Mouse (Mus musculus) CH12.LX (cell line): Measurements from ENCODE around the gene Sbk3. TPM values are rescaled to one million over a fixed set of nuclear protein-coding genes. Genes with fewer than 3 reads are reported as not detected.

ENCODE experiments used
- DNase-seq: peaks from one replicate; pipeline ENCODE4 v3.0.0-alpha.2; 2013; ENCODE audit errors: extremely low read depth
- H3K27ac ChIP-seq: 2 replicates; pipeline ENCODE4 v1.5.1; 2012; ENCODE audit warnings: low read depth, mild to moderate bottlenecking, control low read depth, moderate library complexity; ENCODE audit not compliant: insufficient read depth
- H3K27me3 ChIP-seq: replicated peaks from 2 replicates; pipeline ENCODE3; 2012; ENCODE audit warnings: inconsistent platforms
- H3K36me3 ChIP-seq, 2 experiments: replicated peaks in 1 of 2; 2 replicates each; pipeline versions ENCODE3 to v1.6.1; 2012; ENCODE audit warnings: inconsistent platforms in 1 of 2, low read length in 1 of 2, mild to moderate bottlenecking in 1 of 2, mixed read lengths in 1 of 2, moderate library complexity in 1 of 2; ENCODE audit not compliant: control insufficient read depth in 1 of 2, insufficient read depth in 1 of 2
- H3K4me1 ChIP-seq, 2 experiments: 2 replicates each; pipeline ENCODE4 v1.6.1; 2012; ENCODE audit warnings: inconsistent platforms in 1 of 2, moderate library complexity in 1 of 2; ENCODE audit not compliant: insufficient read depth in 2 of 2, control insufficient read depth in 1 of 2
- H3K4me2 ChIP-seq: 2 replicates; pipeline ENCODE4 v1.6.1; 2012; ENCODE audit warnings: low read depth, mild to moderate bottlenecking, control low read depth; ENCODE audit not compliant: poor library complexity, insufficient read depth, severe bottlenecking
- H3K4me3 ChIP-seq, 3 experiments: fragments of 150-350 bp in 1 of 3; sonication (generic) in 1 of 3; replicated peaks in 1 of 3; 2 replicates each; pipeline versions ENCODE3 to v1.5.1; 2011 to 2012; ENCODE audit warnings: low read depth in 2 of 3, low read length in 2 of 3, mild to moderate bottlenecking in 2 of 3, moderate library complexity in 2 of 3, control low read depth in 1 of 3, improper control_type of control experiment in 1 of 3, inconsistent platforms in 1 of 3, mixed read lengths in 1 of 3; ENCODE audit not compliant: poor library complexity in 1 of 3
- H3K79me2 ChIP-seq: replicated peaks from 2 replicates; pipeline ENCODE4 v1.6.1; 2012; ENCODE audit warnings: mild to moderate bottlenecking, moderate library complexity; ENCODE audit not compliant: control insufficient read depth, poor library complexity, insufficient read depth, severe bottlenecking; ENCODE audit errors: extremely low read depth
- H3K9ac ChIP-seq: 2 replicates; pipeline ENCODE4 v1.6.1; 2012; ENCODE audit warnings: low read depth, mild to moderate bottlenecking, control low read depth, moderate library complexity; ENCODE audit not compliant: insufficient read depth
- H3K9me3 ChIP-seq: replicated peaks from 2 replicates; pipeline ENCODE3; 2012; ENCODE audit warnings: low read length, inconsistent platforms, mixed read lengths
- CHD2 ChIP-seq: IDR thresholded peaks from 2 replicates; pipeline ENCODE4 v1.6.1; 2011; ENCODE audit warnings: low read length, improper control_type of control experiment
- CTCF ChIP-seq, 2 experiments: IDR thresholded peaks in 1 of 2; conservative IDR thresholded peaks in 1 of 2; 2 replicates each; pipeline ENCODE4 v1.5.1; 2011 to 2012; ENCODE audit warnings: low read depth in 2 of 2, low read length in 2 of 2, improper control_type of control experiment in 1 of 2, inconsistent platforms in 1 of 2, mild to moderate bottlenecking in 1 of 2, moderate library complexity in 1 of 2
- ELF1 ChIP-seq: IDR thresholded peaks from 2 replicates; pipeline ENCODE4 v1.6.1; 2014; ENCODE audit warnings: low read depth, mild to moderate bottlenecking, inconsistent platforms, low read length, improper control_type of control experiment
- IRF4 ChIP-seq: IDR thresholded peaks from 2 replicates; pipeline ENCODE4 v1.6.1; 2014; ENCODE audit warnings: low read depth, mild to moderate bottlenecking, inconsistent platforms, low read length, improper control_type of control experiment
- JUND ChIP-seq: conservative IDR thresholded peaks from 2 replicates; pipeline ENCODE4 v1.6.1; 2011; ENCODE audit warnings: low read depth, low read length, improper control_type of control experiment
- MAX ChIP-seq: IDR thresholded peaks from 2 replicates; pipeline ENCODE4 v1.6.1; 2011; ENCODE audit warnings: low read length, improper control_type of control experiment
- MAZ ChIP-seq: IDR thresholded peaks from 2 replicates; pipeline ENCODE4 v1.6.1; 2012; ENCODE audit warnings: low read depth, mild to moderate bottlenecking, inconsistent platforms, low read length, improper control_type of control experiment, moderate library complexity
- MYC ChIP-seq: IDR thresholded peaks from 2 replicates; pipeline ENCODE4 v1.6.1; 2011; ENCODE audit warnings: low read depth, mild to moderate bottlenecking, improper control_type of control experiment, low read length
- NELFE ChIP-seq: IDR thresholded peaks from 2 replicates; pipeline ENCODE4 v1.6.1; 2011; ENCODE audit warnings: low read depth, low read length, improper control_type of control experiment
- POLR2A ChIP-seq: IDR thresholded peaks from 2 replicates; pipeline ENCODE4 v1.6.1; 2011; ENCODE audit warnings: low read depth, mild to moderate bottlenecking, improper control_type of control experiment, low read length
- POLR2AphosphoS2 ChIP-seq: IDR thresholded peaks from 2 replicates; pipeline ENCODE4 v1.6.1; 2011; ENCODE audit warnings: low read depth, low read length, improper control_type of control experiment
- RAD21 ChIP-seq: IDR thresholded peaks from 2 replicates; pipeline ENCODE4 v1.6.1; 2011; ENCODE audit warnings: low read depth, mild to moderate bottlenecking, low read length, improper control_type of control experiment, moderate library complexity
- RCOR1 ChIP-seq: conservative IDR thresholded peaks from 2 replicates; pipeline ENCODE4 v1.6.1; 2012; ENCODE audit warnings: low read depth, mild to moderate bottlenecking, inconsistent platforms, low read length, improper control_type of control experiment
- SMC3 ChIP-seq: IDR thresholded peaks from 2 replicates; pipeline ENCODE4 v1.6.1; 2011; ENCODE audit warnings: low read depth, low read length, improper control_type of control experiment
- TBP ChIP-seq: conservative IDR thresholded peaks from 2 replicates; pipeline ENCODE4 v1.6.1; 2011; ENCODE audit warnings: low read depth, low read length, improper control_type of control experiment
- TCF12 ChIP-seq: IDR thresholded peaks from 2 replicates; pipeline ENCODE4 v1.6.1; 2014; ENCODE audit warnings: low read depth, mild to moderate bottlenecking, inconsistent platforms, low read length, improper control_type of control experiment
- ZKSCAN1 ChIP-seq: IDR thresholded peaks from 2 replicates; pipeline ENCODE4 v1.6.1; 2012; ENCODE audit warnings: low read depth, inconsistent platforms, low read length, improper control_type of control experiment, borderline replicate concordance
- dilution Hi-C: fragments of 300-500 bp; cut with MboI; formaldehyde crosslinking; loops from 2 replicates; pipeline ENCODE4 v1.14.3; 2020; ENCODE audit warnings: low sequenced_read_pairs; ENCODE audit not compliant: extremely low pct_unique_long_range_greater_than_20kb, extremely low pct_ligation_motif_present
- in situ Hi-C: fragments of 300-500 bp; cut with MboI; formaldehyde crosslinking; loops from 3 replicates; pipeline ENCODE4 v1.14.3; 2019; ENCODE audit warnings: low sequenced_read_pairs, low pct_ligation_motif_present, low pct_unique_long_range_greater_than_20kb, mixed read lengths
- polyA plus RNA-seq: library from polyadenylated mRNA; unstranded; fragments of >175 nt; gene quantifications from 2 replicates; pipeline ENCODE4 v1.2.1, GENCODE M21; 2012; ENCODE audit warnings: low read depth; ENCODE audit not compliant: insufficient read length
- total RNA-seq, 2 experiments: library from RNA; depleted of rRNA; stranded (reverse); fragments of 300-350 nt in 1 of 2; fragments of >200 nt in 1 of 2; gene quantifications; 2 replicates each; pipeline ENCODE4 v1.2.3; 2012 to 2014

Sbk3 gene
- total and polyA plus RNA-seq, 3 experiments: not detected

- no peak overlapping the region for H3K4me2 ChIP-seq
- no peaks in the 10 kb centered on the region for H3K79me2 ChIP-seq
- in situ Hi-C loops (loop anchor here (5.0 to 10.0 kb wide), 2 partner anchors 110 to 378 kb away; partner anchors contain the start of gene Zfp580), dilution Hi-C loops (no loop called here)
- no peak for DNase-seq
- H3K36me3 ChIP-seq: peaks cover 0 to 11% of the 10 kb centered on the region in 2 experiments
- no peaks in the 10 kb centered on the region for H3K9me3 ChIP-seq
- peaks cover 1% of the 10 kb centered on the region for H3K27me3 ChIP-seq
- TF ChIP-seq ZKSCAN1: no peak
- no peak for TF ChIP-seq POLR2AphosphoS2
- no peak for TF ChIP-seq RCOR1
- no peak for TF ChIP-seq MYC
- no peak for TF ChIP-seq ELF1
- H3K4me3 ChIP-seq: no peak overlapping the region
- no peak overlapping the region for H3K9ac ChIP-seq
- no peak overlapping the region for H3K27ac ChIP-seq
- peaks cover 3 to 16% of the 10 kb centered on the region in 2 experiments; a peak in 3 of 4 replicates for H3K4me1 ChIP-seq
These were observed 28.3 kb downstream of the Sbk3 start for GRCm38 (mm10) chr7:4942673-4943072.

- H3K27me3 ChIP-seq: no peaks in the 10 kb centered on the region
- H3K9me3 ChIP-seq: no peaks in the 10 kb centered on the region
- H3K9ac ChIP-seq: no peak overlapping the region
- peak; percentile 84 for DNase-seq
- H3K4me3 ChIP-seq: no peak overlapping the region
- in situ Hi-C loops: loop anchor here (5.0 to 10.0 kb wide), 2 partner anchors 112 to 375 kb away; partner anchors contain the start of gene Zfp580
- no peak for TF ChIP-seq RCOR1
- peak; percentile 75 for TF ChIP-seq SMC3
- TF ChIP-seq CHD2: peak; percentile 86
- no peak for TF ChIP-seq MAZ
- TF ChIP-seq TCF12: peak; percentile 26; the same call in 1 of the 2 replicates
- peak; percentile 70 to 91 for TF ChIP-seq CTCF (conservative IDR thresholded peaks at IDR 0.05 in 1 of 2, IDR thresholded peaks at IDR 0.05 in 1 of 2; ENCODE audit: low read depth in 2 of 2, low read length in 2 of 2)
- peak; percentile 88 for TF ChIP-seq RAD21
- H3K79me2 ChIP-seq: no peaks in the 10 kb centered on the region
- H3K27ac ChIP-seq: no peak overlapping the region
- H3K36me3 ChIP-seq: peaks cover 0 to 11% of the 10 kb centered on the region in 2 experiments
- dilution Hi-C loops: no loop called here
- H3K4me1 ChIP-seq: peaks cover 8 to 34% of the 10 kb centered on the region in 2 experiments
- H3K4me2 ChIP-seq: no peak overlapping the region
These were observed 30.9 kb downstream of the Sbk3 start for GRCm38 (mm10) chr7:4940068-4940479.

- Histone ChIP-seq H3K36me3 (peaks cover 0 to 2% of the 10 kb centered on the region in 2 experiments), H3K27ac (no peak overlapping the region), H3K4me3 (no peak overlapping the region), H3K27me3 (no peaks in the 10 kb centered on the region), H3K4me1 (peaks cover 6 to 31% of the 10 kb centered on the region in 2 experiments), H3K9me3 (peaks cover 5% of the 10 kb centered on the region), H3K79me2 (no peaks in the 10 kb centered on the region), H3K4me2 (no peak overlapping the region), H3K9ac (no peak overlapping the region)
- dilution Hi-C loops (no loop called here), in situ Hi-C loops (no loop called here)
- TF ChIP-seq MAX (peak; percentile 54; the same call in 1 of the 2 replicates), RAD21 (peak; percentile 64), JUND (peak; percentile 42; the same call in 1 of the 2 replicates), CTCF (conservative IDR thresholded peaks at IDR 0.05 in 1 of 2, IDR thresholded peaks at IDR 0.05 in 1 of 2; ENCODE audit: low read depth in 2 of 2, low read length in 2 of 2) (peak; percentile 93 to 99), POLR2A (no peak), IRF4 (peak; percentile 35; the same call in 1 of the 2 replicates), SMC3 (peak; percentile 62), NELFE (peak; percentile 38; the same call in 1 of the 2 replicates), MYC (peak; percentile 92), TBP (no peak)
- peak; percentile 73 for DNase-seq
These were observed 32.5 kb downstream of the Sbk3 start for GRCm38 (mm10) chr7:4938456-4938855.
